Mouse (Mus musculus) gastrocnemius, adult 2 months (tissue): ENCODE results near the gene Umodl1. TPM values are rescaled to one million over a fixed set of nuclear protein-coding genes. Genes with fewer than 3 reads are reported as not detected.

Source experiments
- DNase-seq: peaks from one replicate; pipeline ENCODE4 v3.0.0; 2022
- H3K27ac ChIP-seq: fragments of 200-600 bp; 2 replicates; pipeline ENCODE4 v1.8.1; 2022; ENCODE audit warnings: mild to moderate bottlenecking
- H3K4me3 ChIP-seq: fragments of 200-600 bp; 2 replicates; pipeline ENCODE4 v1.8.1; 2022; ENCODE audit warnings: mild to moderate bottlenecking, moderate library complexity
- CTCF ChIP-seq: fragments of 200-600 bp; IDR thresholded peaks from 2 replicates; pipeline ENCODE4 v1.8.1; 2022; ENCODE audit warnings: antibody characterized with exemption, mild to moderate bottlenecking, moderate library complexity
- intact Hi-C: fragments of 180-260 bp; cut with DNase I; formaldehyde crosslinking; loops from one replicate; pipeline ENCODE4 v1.15.1; 2025
- microRNA-seq: library from miRNA; unstranded; fragments of <30 nt; microRNA quantifications from one replicate; pipeline ENCODE4 v1.2.0, GENCODE M21; 2021
- total RNA-seq, 2 experiments: library from RNA; stranded (reverse); gene quantifications; 2 replicates each; pipeline ENCODE4 v1.2.3; 2021

The Umodl1 gene
- total RNA-seq, 2 experiments from 2014 or later, result not detected

DNA sequence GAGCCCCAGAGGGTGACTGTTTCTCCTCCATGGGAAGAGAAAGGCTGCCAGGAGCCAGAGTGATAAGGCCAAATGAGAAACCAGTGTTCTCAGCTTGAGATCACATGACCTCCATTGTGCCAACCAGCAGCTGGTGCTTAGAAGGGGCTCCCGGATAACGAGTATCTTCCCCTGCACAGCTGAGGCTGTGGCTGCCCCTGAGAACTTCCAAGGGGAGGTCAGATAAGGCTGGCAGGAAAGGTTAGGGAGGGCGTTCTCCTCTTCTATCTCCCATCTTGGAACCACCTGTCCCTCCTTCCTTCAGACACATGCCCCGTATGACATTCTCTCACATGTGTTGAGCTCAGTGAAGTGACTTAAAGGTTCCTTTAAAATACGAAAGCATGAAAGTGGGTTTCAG lies 79.7 kb downstream of the Umodl1 start:
- no peak for TF ChIP-seq CTCF
- intact Hi-C loops, result no loop called here
- DNase-seq, result no peak
- Histone ChIP-seq H3K4me3 (no peak overlapping the region), H3K27ac (no peak overlapping the region)

DNA sequence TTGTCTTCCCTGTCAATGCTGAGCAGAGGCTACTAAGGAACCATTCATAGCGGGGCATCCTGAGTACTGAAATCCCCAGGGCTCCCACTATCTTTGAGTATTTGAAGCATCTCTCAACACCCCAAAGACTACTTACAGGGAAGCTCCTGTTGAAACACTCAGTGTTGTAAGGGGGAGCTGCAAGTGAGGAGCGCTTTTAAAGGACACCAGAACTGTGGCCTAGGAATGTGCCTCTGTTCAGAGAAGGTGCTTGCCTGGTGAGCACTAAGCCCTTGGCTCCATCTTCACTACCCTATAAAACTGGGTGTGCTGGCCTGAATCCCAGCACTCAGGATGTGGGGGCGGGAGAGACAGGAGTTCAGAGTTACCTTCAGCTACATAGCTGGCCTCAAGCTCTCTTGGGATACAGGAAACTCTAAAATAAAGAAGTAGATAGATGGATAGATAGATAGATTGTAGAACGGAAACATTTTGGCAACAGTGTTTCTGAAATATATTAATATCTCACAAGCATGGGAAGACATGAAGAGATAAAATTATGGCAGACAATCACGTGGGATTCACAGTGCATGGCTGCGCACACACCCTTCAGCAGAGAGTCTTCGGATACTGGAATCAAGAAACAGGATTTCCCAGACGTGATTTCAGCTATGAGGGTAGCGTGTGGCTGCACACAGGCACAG lies 80.4 kb downstream of the Umodl1 start:
- intact Hi-C loops, result no loop called here
- Histone ChIP-seq H3K4me3 (no peak overlapping the region), H3K27ac (no peak overlapping the region)
- no peak for DNase-seq
- no peak for TF ChIP-seq CTCF

DNA sequence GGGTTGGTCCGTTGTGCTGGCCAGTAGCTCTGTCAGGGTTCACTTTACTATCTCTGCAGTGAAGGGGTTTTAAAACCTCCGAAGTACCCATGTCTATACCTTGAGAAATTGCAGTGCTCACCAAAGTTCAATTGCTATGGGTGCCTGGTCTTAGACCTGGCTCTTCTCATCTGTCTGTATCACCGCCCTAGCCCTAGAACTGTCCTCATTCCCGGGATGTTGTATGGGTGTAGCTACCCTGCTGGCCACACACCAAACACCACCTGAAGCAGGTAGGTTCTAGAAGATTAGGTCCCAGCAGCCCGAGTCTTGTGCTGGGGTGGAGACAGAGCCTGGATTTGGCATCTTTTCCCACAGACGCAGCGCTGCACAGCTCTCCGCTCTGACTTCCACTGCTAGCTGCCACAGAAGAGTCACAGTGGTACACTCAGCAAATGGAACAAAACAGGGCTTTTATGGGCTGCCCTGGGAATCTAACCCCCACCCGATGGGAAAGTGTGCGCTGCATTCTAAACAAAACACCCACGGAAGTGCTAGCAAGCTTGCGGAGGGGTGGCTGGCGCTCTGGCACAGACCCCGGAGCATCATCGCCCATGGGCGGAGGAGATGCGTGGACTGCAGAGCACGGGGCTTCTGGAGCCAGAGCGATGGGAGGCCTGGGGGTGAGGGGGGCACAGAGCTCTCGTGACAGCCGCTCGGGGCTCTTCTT lies 81.9 kb downstream of the Umodl1 start:
- no peak for TF ChIP-seq CTCF
- no peak overlapping the region for H3K27ac ChIP-seq
- intact Hi-C loops, result no loop called here

DNA sequence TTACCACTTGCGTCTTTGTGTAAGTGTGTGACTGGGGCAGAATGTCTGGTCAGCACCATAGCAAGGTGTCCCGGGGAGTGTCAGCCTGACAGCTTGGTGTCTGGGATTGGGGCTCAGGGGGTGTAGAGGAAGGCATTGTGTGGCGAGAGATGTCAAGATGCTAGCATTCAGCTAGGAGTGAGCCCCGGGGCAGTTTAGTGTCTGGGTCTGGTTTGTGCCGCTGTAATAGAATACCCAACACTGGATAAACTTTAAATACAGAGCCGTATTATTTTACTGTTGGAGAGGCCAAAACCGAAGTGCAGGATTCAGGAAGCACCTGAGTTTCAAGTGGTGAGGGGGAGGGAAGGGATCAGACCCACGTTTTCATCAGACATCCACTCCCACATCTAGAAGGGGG lies 82.9 kb downstream of the Umodl1 start:
- intact Hi-C loops, result no loop called here
- no peak for TF ChIP-seq CTCF
- no peak for DNase-seq
- no peak overlapping the region for H3K27ac ChIP-seq
- H3K4me3 ChIP-seq, result no peak overlapping the region

More for the DNA sequence above, 81.9 kb downstream of the Umodl1 start:
- no peak for DNase-seq
- H3K4me3 ChIP-seq, result no peak overlapping the region

DNA sequence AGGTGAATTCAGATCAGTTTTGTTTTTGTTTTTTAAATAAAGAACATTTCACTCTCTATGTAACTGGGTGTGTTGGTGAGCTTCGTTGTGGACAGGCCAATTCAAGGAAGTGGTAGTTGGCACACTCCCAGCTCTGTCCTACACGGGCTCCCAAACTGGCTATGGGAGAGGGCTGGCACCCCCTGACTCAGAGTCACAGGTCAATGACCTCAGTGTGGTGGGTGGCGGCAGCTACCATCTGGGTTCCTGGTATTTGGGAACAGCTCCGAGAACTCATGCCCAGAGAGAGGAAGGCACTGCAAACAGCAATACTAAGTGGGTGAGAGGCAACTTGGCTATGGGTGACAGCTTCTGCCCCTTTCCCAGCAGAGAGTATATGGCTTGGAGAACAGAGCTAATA lies 83.9 kb downstream of the Umodl1 start:
- H3K4me3 ChIP-seq, result no peak overlapping the region
- intact Hi-C loops, result no loop called here
- H3K27ac ChIP-seq, result no peak overlapping the region
- no peak for TF ChIP-seq CTCF
- peak; percentile 37 for DNase-seq

DNA sequence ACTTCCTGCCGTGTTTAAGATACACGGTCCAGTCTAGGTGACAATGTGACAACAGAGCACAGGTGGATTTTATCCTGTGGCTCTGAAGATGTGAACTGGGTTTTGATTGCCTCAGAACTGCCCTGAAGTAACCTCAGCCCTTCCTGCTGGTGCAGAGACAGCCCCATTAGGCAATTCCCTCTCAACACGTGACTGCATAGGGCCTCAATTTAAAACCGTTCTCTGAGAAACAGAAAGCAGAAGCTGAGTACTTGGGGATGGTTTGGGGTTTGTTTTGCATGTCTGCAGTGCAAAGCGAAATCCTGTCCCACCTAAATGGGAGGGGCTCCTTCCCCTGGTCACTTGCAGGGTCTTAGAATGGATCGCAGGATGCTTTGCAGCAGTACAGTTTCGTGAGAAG lies 85.2 kb downstream of the Umodl1 start:
- Histone ChIP-seq H3K4me3 (no peak overlapping the region), H3K27ac (no peak overlapping the region)
- no peak for TF ChIP-seq CTCF
- intact Hi-C loops, result no loop called here
- DNase-seq, result no peak

DNA sequence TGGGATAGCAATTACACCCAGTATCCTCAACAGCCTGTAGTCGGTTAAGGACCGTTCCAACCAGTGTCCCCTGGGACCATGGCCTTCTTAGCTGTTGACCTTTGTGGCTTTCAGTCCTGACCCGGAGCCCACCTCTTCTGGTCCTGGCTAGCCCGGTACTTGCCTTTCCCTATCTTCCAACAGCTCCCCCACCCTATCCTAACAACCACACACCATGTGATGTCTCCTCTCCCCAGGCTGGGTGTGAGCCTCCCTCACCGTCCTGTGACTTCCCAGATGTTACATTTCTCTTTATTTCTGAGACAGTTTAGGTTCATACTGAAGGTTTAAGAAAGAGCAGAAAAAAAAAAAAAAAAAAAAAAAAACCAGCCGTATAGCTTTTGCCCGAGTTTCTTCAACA lies 86.0 kb downstream of the Umodl1 start:
- TF ChIP-seq CTCF, result no peak
- DNase-seq, result no peak
- intact Hi-C loops, result no loop called here
- H3K27ac ChIP-seq, result no peak overlapping the region
- no peak overlapping the region for H3K4me3 ChIP-seq

DNA sequence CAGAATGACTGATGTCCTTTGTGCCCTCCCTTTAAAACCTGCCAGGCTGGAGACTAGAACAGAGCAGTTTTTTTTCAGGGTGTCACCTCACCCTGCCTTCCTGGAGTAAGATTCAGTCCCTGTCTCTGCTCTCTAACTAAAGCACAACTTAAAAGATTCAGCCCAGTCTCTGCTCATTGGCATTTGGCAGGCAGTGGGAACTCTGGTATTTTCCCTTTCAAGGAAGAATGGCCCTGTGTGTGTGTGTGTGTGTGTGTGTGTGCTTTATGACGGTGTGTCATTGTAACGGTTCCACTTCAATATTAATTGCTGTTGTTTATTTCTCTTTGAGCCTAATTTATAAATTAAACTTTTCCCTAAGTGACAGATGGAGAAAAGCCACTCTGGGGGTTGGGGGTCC lies 88.3 kb downstream of the Umodl1 start:
- intact Hi-C loops, result no loop called here
- no peak overlapping the region for H3K27ac ChIP-seq
- no peak overlapping the region for H3K4me3 ChIP-seq
- DNase-seq, result no peak
- TF ChIP-seq CTCF, result no peak

DNA sequence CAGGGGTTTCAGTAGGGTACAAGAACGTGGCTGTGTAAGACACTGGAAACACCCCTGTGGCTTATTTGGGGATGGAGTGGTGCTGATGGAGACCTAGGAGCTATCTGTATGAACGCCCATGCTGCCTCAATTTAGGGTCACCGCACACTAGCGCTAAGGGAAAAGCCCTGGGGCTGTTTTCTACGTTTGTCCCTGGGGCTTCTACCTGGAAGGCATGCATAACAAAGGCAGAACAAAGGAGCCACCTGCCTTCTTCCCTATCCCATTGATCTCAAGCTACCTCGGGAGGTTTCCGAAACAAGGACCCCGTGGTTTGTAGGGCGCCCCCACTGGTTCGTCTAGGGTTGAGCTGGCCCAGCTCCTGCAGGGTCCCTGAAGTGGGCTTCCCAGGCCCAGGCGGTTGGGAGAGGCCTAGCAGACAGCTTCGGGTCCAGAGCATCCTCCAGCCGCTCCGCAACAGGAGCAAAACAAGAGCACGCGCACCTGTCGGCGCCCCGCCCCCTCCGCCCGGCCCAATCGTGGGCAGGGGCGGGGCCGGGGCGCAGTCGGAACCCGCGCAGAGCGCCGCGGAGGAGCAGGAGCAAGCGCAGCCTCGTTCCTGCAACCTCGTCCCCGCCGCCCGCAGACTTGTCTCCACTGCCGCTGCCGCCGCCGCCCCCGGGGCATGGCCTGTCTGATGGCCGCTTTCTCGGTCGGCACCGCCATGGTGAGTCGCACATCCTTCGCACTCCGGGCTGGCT lies 102.9 kb downstream of the Umodl1 start, which contains the start of gene Abcg1:
Gene Abcg1, plus strand, starts transcription at position 525 of the 740 bp plus-strand sequence.
- TF ChIP-seq CTCF, result peak; percentile 22; the same call in 1 of the 2 replicates
- DNase-seq, result peak; percentile 59
- H3K4me3 ChIP-seq, result peak within 1 kb of the TSS; percentile 78
- peak within 1 kb of the TSS; percentile 62 for H3K27ac ChIP-seq
- intact Hi-C loops, result no loop called here

DNA sequence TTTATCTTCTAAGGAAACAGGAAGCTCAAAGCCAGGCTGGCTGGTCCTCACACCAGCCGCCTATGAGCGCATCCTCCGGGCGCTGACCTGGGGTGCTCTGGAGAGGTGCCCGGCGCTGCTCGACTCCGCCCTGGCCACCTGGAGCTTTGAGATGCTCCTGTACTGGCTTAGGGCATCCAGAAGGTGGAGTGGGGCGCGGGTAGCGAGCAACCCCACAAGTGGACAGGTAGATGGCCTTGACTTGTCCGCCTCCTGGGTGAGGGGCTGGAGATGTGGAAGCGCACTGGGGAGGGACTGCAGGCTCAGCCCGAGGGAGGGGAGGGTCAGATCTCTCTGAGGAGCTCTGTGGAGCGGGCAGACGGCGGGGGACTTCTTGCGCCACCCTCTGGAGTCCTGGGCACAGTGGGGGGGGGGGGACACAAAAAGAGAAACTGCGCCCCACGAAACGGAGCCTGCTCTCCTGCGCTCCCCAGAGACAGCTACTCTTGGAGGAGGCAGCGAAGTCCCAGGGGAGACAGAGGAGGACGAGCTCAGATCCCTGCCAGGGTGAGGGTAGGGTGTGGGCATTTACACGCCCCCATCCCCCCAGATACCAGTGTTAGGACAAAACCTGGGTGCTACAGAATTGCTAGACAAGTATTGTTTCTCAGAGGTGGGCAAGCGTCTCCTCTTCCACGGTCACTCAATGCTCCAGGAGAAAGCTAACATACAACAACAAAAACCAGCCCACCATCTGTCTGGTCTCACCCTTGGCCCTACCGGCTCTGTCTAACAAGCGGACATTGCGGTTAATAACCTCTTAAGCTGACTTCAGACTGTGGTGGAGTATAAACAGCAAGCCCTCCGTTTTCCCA lies 103.7 kb downstream of the Umodl1 start:
- H3K27ac ChIP-seq, result peak overlapping the region; percentile 62
- TF ChIP-seq CTCF, result no peak
- DNase-seq, result no peak
- peak overlapping the region; percentile 78 for H3K4me3 ChIP-seq
- intact Hi-C loops, result no loop called here

DNA sequence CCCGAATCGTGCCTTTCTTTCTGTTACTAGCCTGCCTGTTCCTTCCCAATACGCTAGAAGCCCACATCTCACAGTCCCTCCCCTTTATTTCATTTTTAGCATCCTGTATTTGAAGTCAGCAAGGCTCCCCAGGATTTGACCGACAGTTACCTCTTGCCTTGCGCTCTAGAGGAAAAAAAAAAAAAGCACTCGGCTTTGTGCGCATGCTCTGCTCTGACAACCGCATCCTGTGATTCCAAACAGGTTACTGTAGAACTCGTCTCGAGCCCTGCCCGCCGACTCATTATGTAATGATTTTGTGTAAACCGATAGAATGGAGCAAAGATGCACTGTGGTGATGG lies 104.3 kb downstream of the Umodl1 start:
- TF ChIP-seq CTCF, result no peak
- peak overlapping the region; percentile 62 for H3K27ac ChIP-seq
- peak; percentile 39 for DNase-seq
- intact Hi-C loops, result no loop called here
- peak overlapping the region; percentile 78 for H3K4me3 ChIP-seq

DNA sequence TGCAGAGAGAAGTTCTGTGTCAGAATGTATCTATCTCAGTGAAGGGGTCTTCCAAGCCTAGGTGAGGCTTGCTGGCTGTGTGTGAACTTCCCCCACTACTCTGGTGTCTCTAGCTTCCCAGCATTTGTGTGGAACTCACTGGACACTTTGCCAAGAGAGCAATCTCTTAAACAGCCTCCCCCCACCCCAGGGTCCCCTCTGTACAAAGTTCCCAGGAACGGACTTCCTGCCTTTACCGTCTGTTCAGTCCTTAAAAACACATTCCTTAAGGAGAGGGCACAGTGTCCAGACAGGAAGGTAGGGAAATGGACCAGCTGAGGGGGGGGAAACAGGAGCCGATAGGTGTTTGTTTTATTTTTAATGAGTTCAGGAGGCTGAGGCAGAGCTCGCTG lies 105.8 kb downstream of the Umodl1 start:
- no peak for DNase-seq
- peak overlapping the region; percentile 70 for H3K27ac ChIP-seq
- intact Hi-C loops, result no loop called here
- no peak for TF ChIP-seq CTCF
- H3K4me3 ChIP-seq, result peak overlapping the region; percentile 8

Small RNAs within 50 kb of the gene (microRNA-seq; reads per million reads assigned to microRNA genes)
- not detected for gene Gm24026

Other genes starting within 250 kb of the Umodl1 start
- gene Glp1r, start 52.8 kb upstream of the Umodl1 start, total RNA-seq, result not detected
- 1 to 10 TPM in 1 of 2 experiments, under 1 TPM in 1; 0.89 to 2.5 TPM for gene Abcg1, start 103.0 kb downstream of the Umodl1 start, total RNA-seq
- gene Tff3, start 175.0 kb downstream of the Umodl1 start, total RNA-seq, result not detected
- gene Tff2, start 189.6 kb downstream of the Umodl1 start, total RNA-seq, result not detected
- not detected for gene Tff1, start 210.6 kb downstream of the Umodl1 start, total RNA-seq
- gene Tmprss3, start 244.3 kb downstream of the Umodl1 start, total RNA-seq, result not detected